Mouse (Mus musculus): ENCODE data around the gene Cdkl3. TPM values are rescaled to one million over a fixed set of nuclear protein-coding genes. Genes with fewer than 3 reads are reported as not detected.

Gene Cdkl3
- polyA plus RNA-seq, 1 experiment from 2014 or later = 3.9 TPM

DNA sequence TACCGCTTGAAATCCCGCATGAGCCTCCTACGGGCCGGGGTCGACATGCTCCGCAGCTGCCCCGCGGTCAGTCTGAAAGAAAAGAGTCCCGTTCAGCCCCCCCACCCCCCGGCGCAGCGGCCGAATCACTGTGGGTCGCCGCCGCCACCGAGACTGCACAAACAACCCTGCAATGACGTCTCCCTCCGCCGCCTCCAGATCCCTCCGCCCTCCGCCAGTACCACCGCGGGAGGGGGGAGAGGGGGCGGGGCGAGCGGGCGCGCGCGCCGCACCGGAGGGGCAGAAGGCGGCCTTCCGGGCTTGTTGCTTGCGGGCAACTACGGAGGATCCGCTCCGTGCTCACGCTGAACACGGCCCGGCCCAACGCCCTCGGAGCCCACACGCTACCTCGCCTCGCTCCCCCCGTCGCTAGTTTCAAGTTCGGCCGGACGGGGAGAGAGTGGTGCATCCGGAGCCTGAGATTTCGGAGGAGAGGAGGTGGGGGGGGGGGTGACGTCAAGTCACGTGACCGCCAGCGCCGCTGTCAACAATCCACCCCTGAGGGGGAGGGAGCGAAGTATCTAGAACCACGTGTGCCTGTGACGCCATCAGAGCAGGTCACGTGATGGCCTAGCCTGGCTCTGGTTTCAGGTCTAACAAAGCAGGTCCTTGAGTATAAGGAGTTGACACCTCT is 3.6 kb upstream of the Cdkl3 start, which contains the start of gene Ube2b:
Ube2b (minus strand) TSS at position 473 of the 673 bp plus-strand sequence.
- under 1% methylated on average over 50 of the region's 63 CpGs for WGBS (ENCODE audit: missing documents)
- peak within 1 kb of the TSS; percentile 97 for H3K4me3 ChIP-seq (ENCODE audit: inconsistent target)
- peaks cover 48% of the 10 kb centered on the region for H3K79me2 ChIP-seq (ENCODE audit: inconsistent target)
- peaks cover 26% of the 10 kb centered on the region for H3K36me3 ChIP-seq (ENCODE audit: inconsistent target)
- H3K27ac ChIP-seq = peak within 1 kb of the TSS; percentile 89

DNA sequence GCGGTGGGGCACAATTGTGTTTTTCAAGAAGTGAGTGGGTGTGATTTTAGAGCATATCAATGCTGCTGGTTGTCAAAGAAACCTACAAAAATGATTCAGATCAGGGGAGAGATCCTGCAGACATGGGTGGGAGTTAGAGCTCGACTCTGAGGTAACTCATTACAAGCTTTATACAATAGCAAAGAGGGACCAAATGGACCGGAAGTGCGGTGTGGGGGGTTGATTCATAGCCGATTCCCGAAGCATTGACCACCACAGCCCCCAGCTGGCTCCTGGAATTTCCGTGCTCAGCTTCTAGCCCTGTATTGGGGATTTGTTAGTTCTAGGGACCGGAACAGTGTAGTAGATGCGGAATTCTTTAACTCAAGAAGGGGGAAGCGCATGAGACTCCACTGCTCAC is 2.7 kb upstream of the Cdkl3 start:
- WGBS (ENCODE audit: missing documents) = 69% methylated on average over 10 of the region's 10 CpGs
- no peak overlapping the region for H3K4me3 ChIP-seq (ENCODE audit: inconsistent target)
- peaks cover 39% of the 10 kb centered on the region for H3K79me2 ChIP-seq (ENCODE audit: inconsistent target)
- H3K36me3 ChIP-seq (ENCODE audit: inconsistent target) = peaks cover 17% of the 10 kb centered on the region
- H3K27ac ChIP-seq = peak overlapping the region; percentile 89; the same call in 1 of the 2 replicates

DNA sequence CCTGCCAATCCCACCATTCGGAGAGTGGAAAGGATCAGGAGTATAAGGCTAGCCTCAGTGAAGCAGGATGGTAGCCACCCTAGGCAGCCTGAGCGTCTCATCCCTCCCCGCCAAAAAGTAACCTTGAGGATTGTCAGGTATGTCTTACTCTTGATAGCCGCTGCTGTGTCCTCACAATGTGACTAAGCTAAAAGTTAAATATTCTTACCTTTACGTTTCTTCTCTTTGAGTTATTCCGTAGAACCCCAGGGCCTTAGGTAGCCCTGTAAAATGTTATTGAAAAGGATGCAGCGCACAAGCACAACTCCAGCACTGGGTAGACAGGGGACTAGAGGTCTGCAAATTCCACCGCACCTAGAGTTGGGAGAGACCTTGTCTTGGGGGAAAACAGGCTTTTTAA is 2.2 kb upstream of the Cdkl3 start:
- Histone ChIP-seq H3K79me2 (ENCODE audit: inconsistent target) (peaks cover 34% of the 10 kb centered on the region), H3K4me3 (ENCODE audit: inconsistent target) (no peak overlapping the region), H3K36me3 (ENCODE audit: inconsistent target) (peaks cover 12% of the 10 kb centered on the region), H3K27ac (no peak overlapping the region)
- 98% methylated on average over 8 of the region's 8 CpGs for WGBS (ENCODE audit: missing documents)

DNA sequence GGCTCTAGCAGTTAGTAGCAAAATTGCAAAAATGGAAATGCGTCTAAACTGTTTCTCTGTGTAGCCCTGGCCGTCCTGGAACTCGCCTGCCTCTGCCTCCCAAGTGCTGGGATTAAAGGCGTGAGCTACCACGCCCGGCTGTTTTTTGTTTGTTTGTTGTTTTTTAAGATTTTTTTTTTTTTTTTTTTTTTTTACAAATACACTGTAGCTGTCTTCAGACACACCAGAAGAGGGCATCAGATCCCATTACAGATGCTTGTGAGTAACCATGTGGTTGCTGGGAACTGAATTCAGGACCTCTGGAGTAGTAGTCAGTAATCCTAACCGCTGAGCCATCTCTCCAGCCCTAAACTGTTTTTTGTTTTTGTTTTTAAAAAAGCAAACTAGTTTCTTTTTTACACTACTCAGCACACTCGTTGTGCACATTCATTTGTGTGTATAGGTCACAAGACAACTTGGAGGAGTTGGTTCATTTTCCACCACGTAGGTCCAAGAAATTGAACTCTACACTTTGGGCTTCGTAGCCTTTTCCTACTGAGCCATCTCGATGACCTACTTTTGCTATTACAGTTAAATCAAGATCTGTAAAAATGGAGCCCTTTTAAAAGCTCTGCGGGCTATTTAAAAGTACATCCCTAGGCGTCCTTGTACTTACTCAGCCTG is 1.0 kb upstream of the Cdkl3 start:
- Histone ChIP-seq H3K27ac (peak overlapping the region; percentile 85), H3K4me3 (ENCODE audit: inconsistent target) (peak overlapping the region; percentile 81), H3K36me3 (ENCODE audit: inconsistent target) (peaks cover 1% of the 10 kb centered on the region; the same call in 1 of the 2 replicates), H3K79me2 (ENCODE audit: inconsistent target) (peaks cover 23% of the 10 kb centered on the region)
- 69% methylated on average over 10 of the region's 13 CpGs for WGBS (ENCODE audit: missing documents)

DNA sequence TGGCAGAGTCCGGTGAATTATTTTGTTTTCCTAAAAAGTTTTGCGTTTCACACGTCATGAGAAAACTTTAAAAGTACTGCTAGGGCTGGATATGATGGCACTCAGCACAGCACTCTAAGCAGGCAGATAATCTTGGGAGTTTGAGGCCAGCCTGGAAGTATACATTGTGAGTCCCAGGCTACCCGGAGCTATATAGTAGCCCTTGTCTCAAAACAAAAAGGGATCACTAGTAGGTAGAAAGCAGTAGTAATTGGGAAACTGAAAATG is 583 bp upstream of the Cdkl3 start:
- 34% methylated on average over 4 of the region's 4 CpGs for WGBS (ENCODE audit: missing documents)

DNA sequence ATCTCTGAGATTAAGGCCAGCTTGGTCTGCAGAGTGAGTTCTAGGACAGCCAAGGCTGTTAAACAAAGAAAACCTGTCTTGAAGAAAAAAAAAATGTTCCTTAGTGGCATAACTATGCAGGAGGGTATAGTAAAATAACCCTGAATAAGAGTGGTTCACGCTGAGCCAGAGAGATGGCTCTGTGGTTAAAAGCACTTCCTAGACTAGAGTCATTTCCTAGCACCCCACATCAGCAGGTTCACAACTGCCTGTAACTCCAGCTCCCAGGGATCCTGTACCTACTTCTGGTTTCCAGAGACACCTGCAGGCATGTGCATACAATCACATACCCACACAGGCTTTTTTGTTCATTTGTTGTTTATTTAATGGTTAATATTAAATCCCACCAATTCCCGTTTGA is 1.6 kb downstream of the Cdkl3 start:
- no peak overlapping the region for H3K4me3 ChIP-seq (ENCODE audit: inconsistent target)
- WGBS (ENCODE audit: missing documents) = 34% methylated on average over 2 of the region's 2 CpGs
- H3K27ac ChIP-seq = no peak overlapping the region
- no peaks in the 10 kb centered on the region for H3K36me3 ChIP-seq (ENCODE audit: inconsistent target)
- no peaks in the 10 kb centered on the region; the same call in 1 of the 2 replicates for H3K79me2 ChIP-seq (ENCODE audit: inconsistent target)

More for the DNA sequence above, 583 bp upstream of the Cdkl3 start:
- Histone ChIP-seq H3K36me3 (ENCODE audit: inconsistent target) (no peaks in the 10 kb centered on the region), H3K4me3 (ENCODE audit: inconsistent target) (peak overlapping the region; percentile 81), H3K27ac (peak overlapping the region; percentile 85), H3K79me2 (ENCODE audit: inconsistent target) (peaks cover 18% of the 10 kb centered on the region)

DNA sequence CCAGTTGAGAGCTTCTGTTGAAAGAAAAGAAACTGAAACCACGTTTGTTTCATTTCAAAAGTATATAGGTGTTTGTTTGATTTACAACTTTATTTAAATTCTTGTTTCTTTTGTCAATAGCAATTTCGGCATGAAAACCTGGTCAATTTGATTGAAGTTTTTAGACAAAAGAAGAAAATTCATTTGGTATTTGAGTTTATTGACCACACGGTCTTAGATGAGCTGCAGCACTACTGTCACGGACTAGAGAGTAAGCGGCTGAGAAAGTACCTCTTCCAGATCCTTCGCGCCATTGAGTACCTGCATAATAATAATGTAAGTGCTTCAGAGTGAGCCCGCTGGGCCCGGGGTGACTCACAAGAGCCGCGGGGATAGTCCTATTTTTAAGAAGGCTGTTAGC is 7.0 kb downstream of the Cdkl3 start:
- Histone ChIP-seq H3K36me3 (ENCODE audit: inconsistent target) (no peaks in the 10 kb centered on the region), H3K4me3 (ENCODE audit: inconsistent target) (no peak overlapping the region), H3K79me2 (ENCODE audit: inconsistent target) (no peaks in the 10 kb centered on the region), H3K27ac (no peak overlapping the region)
- WGBS (ENCODE audit: missing documents) = 90% methylated on average over 11 of the region's 11 CpGs

DNA sequence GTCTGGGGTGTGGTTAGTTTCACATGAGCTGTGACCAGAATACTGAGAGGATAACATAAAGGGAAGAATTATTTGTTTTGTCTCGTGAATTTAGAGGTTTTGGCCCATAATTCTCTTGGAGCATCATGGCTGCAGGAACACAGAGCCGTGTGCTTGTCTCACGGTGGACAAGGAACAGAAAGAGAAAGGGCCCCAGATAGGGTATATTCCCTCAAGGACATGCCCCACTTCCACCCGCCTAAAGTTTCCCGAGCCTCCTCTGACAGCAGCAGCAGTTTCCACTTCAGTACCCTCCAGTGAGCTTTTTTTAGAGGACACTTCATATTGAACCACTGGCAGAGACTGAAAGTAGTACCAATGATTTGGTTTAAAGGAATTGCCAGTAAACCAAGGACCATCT is 7.5 kb downstream of the Cdkl3 start:
- 94% methylated on average over 5 of the region's 5 CpGs for WGBS (ENCODE audit: missing documents)
- no peaks in the 10 kb centered on the region for H3K79me2 ChIP-seq (ENCODE audit: inconsistent target)
- no peaks in the 10 kb centered on the region for H3K36me3 ChIP-seq (ENCODE audit: inconsistent target)
- H3K4me3 ChIP-seq (ENCODE audit: inconsistent target) = no peak overlapping the region
- no peak overlapping the region for H3K27ac ChIP-seq

DNA sequence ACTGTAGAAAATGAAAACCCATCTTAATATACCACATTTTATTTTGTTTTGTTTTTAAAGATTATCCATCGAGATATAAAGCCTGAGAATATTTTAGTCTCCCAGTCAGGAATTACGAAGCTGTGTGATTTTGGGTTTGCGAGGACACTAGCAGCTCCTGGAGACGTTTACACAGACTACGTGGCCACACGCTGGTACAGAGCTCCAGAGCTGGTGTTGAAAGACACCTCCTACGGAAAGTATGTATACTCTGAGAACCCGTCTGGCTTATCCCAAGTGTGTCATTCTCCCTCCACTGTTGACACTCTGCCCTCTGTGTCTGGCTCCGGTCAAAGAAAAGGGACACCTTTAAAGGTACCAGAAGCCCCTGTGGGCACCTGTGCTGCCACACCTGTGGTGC is 14.2 kb downstream of the Cdkl3 start:
- WGBS (ENCODE audit: missing documents) = 95% methylated on average over 9 of the region's 9 CpGs
- Histone ChIP-seq H3K79me2 (ENCODE audit: inconsistent target) (no peaks in the 10 kb centered on the region), H3K36me3 (ENCODE audit: inconsistent target) (no peaks in the 10 kb centered on the region)

DNA sequence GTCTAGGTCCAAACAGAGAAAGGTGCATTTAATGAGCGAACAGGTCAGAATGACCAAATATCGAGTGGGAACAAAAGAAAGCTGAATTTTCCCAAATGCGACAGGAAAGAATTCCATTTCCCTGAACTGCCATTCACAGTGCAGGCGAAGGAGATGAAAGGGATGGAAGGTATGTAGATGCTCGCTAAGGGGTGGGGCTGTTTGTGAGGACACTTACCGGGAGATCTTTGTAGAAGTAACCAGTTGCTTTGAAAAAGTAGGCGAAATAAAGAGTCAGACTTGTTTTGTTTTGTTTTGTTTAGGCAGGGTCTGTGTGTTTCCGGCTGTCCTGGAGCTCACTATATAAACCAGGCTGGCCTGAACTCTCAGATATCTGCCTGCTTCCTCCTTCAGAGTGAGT is 28.3 kb downstream of the Cdkl3 start:
- no peak overlapping the region for H3K27ac ChIP-seq
- H3K79me2 ChIP-seq (ENCODE audit: inconsistent target) = no peaks in the 10 kb centered on the region
- H3K4me3 ChIP-seq (ENCODE audit: inconsistent target) = no peak overlapping the region
- 92% methylated on average over 8 of the region's 8 CpGs for WGBS (ENCODE audit: missing documents)
- no peaks in the 10 kb centered on the region for H3K36me3 ChIP-seq (ENCODE audit: inconsistent target)

More for the DNA sequence above, 14.2 kb downstream of the Cdkl3 start:
- Histone ChIP-seq H3K27ac (no peak overlapping the region), H3K4me3 (ENCODE audit: inconsistent target) (no peak overlapping the region)

DNA sequence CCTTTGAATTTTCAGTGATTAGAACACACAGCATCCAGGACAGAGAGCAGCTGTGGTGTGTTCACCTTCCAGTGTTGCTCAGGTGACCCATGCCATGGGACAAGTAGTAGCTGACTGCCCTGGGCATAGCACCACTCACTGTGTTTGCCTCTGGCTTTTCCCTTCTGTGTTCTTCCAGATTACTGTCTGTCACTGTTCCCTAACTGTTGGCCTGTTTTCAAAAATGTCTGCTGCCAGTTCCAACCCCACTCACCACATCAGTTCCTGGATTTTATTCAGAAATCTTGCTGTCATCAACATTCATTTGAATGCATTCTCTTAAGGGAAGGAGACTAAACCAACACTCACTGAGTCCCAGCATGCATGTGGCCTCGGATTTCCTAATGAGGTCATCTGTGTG is 29.9 kb downstream of the Cdkl3 start:
- Histone ChIP-seq H3K4me3 (ENCODE audit: inconsistent target) (no peak overlapping the region), H3K36me3 (ENCODE audit: inconsistent target) (no peaks in the 10 kb centered on the region), H3K79me2 (ENCODE audit: inconsistent target) (no peaks in the 10 kb centered on the region), H3K27ac (no peak overlapping the region)
- WGBS (ENCODE audit: missing documents) = 79% methylated on average over 1 of the region's 1 CpGs

DNA sequence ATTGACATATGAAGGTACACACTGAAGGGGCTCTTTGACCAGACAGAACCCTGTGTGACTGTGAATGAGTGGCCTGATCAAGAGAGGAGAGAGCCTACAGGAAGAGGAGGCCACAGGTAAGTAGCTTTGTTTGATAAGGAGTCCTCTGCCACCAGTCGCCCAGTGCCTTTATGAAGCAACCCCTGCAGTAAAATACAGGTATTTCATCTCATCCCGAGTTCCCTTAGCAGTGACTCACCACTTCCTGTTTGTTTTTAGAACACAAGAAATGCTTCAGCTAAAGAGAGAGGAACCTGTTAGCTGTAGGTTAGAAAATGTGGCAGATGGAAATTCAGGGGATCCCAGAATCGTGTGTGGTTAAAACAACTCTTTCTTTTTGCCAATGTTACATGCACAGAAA is 31.9 kb downstream of the Cdkl3 start:
- WGBS (ENCODE audit: missing documents) = 24% methylated on average over 3 of the region's 3 CpGs
- no peak overlapping the region for H3K27ac ChIP-seq
- no peaks in the 10 kb centered on the region for H3K36me3 ChIP-seq (ENCODE audit: inconsistent target)
- no peak overlapping the region for H3K4me3 ChIP-seq (ENCODE audit: inconsistent target)
- H3K79me2 ChIP-seq (ENCODE audit: inconsistent target) = no peaks in the 10 kb centered on the region

DNA sequence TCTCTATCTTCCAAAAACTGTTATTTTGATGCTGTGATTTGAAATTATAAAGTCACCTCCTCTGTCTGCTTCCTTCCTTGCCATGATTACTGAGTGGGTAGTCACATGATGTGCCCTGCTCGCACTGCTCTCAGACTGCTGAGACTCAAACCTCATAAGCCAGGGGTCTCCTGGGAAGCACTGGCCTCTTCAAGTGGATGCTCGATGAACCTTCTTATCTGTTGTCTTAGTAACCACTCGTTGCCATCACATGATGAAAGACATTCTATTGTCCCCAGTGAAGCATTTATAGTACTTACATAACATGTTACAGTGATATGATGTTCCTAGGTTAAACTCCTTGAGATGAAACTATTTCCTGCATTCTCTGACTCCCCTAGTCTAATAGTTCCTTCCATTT is 33.6 kb downstream of the Cdkl3 start:
- Histone ChIP-seq H3K79me2 (ENCODE audit: inconsistent target) (no peaks in the 10 kb centered on the region), H3K27ac (no peak overlapping the region), H3K36me3 (ENCODE audit: inconsistent target) (no peaks in the 10 kb centered on the region), H3K4me3 (ENCODE audit: inconsistent target) (no peak overlapping the region)
- 84% methylated on average over 3 of the region's 3 CpGs for WGBS (ENCODE audit: missing documents)

DNA sequence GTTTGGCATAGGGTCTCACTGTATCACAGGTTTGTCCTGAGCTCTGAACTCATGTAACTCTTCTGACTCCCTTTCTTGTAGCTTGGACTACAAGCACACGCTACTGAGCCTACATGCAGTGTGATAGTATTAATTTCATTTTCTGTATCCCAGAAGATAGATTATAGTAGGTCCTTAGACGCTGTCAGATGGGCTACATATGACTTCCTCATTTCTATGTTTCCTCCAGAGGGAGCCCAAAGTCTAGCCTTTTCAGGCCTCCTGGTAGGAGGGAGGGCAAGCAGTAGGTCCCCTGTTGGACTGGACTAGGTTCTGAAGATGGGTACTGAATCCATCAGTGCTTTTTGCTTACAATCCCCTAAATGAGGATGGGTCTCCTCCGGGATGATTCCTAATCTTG is 39.2 kb downstream of the Cdkl3 start:
- no peaks in the 10 kb centered on the region for H3K79me2 ChIP-seq (ENCODE audit: inconsistent target)
- H3K4me3 ChIP-seq (ENCODE audit: inconsistent target) = no peak overlapping the region
- H3K27ac ChIP-seq = no peak overlapping the region
- no peaks in the 10 kb centered on the region for H3K36me3 ChIP-seq (ENCODE audit: inconsistent target)
- WGBS (ENCODE audit: missing documents) = 36% methylated on average over 3 of the region's 3 CpGs

DNA sequence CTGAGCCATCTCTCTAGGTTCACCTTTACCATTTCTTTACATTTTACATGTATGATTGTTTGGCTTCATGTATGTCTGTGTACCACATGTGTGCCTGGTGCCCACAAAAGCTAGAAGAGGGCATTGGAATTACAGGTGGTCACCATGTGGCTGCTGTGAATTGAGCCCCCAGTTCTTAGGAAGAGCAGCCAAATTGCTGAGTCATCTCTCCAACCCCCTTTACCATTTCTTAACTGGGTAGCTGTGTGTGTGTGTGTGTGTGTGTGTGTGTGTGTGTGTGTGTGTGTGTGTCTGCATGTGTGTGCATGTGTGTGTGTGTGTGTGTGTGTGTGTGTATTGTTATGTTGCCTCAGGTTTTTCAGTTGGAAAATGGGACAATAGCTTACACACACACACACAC is 40.1 kb downstream of the Cdkl3 start:
- Histone ChIP-seq H3K27ac (no peak overlapping the region), H3K79me2 (ENCODE audit: inconsistent target) (no peaks in the 10 kb centered on the region), H3K36me3 (ENCODE audit: inconsistent target) (no peaks in the 10 kb centered on the region), H3K4me3 (ENCODE audit: inconsistent target) (no peak overlapping the region)

All from macrophage (primary cell).